Mouse (Mus musculus): ENCODE measurements around the gene Bend3. TPM values are rescaled to one million over a fixed set of nuclear protein-coding genes. Genes with fewer than 3 reads are reported as not detected.

The Bend3 gene
- total RNA-seq, 2 experiments from 2014 or later = 4.5 to 4.9 TPM

DNA sequence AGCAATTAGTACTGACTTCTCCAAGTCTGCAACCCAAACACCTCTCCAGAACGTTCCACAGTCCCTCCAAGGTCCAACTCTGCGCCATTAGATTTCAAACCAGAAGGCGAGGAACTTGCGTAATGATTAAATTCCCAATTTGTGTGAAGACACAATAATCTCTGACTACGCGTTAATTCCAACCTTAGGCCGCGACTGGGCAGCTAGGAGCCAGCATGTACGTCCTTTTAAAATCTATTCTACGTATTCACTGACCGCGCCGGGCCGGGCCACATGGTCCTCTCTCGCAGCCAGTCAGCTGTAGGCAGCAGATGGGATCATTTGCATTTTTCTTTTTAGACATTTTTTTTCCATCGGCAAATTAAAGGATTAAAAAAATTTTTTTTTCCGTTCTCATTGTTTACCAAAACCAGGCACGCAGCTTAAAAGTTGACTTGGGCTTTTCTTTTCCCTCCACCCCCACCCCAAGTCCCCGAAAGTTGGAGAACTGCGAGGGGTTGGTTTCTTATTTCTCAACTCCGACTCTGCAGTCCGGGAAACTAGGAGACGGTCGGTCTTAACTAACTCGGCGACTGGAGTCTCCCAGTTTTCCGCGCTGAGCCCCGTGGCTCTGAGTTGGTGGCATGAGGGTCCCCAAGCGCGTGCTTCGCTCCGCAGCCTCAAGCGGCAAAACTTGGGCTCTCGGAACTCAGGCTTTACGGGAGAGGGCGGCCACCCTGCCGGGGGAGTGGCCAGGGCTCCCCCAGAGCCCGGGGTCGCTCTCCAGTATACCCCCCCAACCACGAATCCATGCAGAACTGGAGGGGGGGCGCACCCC is 558 bp upstream of the Bend3 start:
- intact Hi-C loops (cut with DNase I) = loop anchor here (5.0 kb wide), 1 partner anchor 306 kb away; the partner anchor contains the start of genes 9030612E09Rik and Sobp
- peak; percentile 53 to 64 for DNase-seq (ENCODE audit: low spot score in 2 of 2)

GRCm38 (mm10) chr10:43479436-43480157 is 966 bp downstream of the Bend3 start:
- peak; percentile 68 to 76 for DNase-seq (ENCODE audit: low spot score in 2 of 2)
- intact Hi-C loops (cut with DNase I) = loop anchor here (2.0 to 5.0 kb wide), 2 partner anchors 61 to 307 kb away; partner anchors contain the start of genes 1700021F05Rik, 9030612E09Rik and Sobp

DNA sequence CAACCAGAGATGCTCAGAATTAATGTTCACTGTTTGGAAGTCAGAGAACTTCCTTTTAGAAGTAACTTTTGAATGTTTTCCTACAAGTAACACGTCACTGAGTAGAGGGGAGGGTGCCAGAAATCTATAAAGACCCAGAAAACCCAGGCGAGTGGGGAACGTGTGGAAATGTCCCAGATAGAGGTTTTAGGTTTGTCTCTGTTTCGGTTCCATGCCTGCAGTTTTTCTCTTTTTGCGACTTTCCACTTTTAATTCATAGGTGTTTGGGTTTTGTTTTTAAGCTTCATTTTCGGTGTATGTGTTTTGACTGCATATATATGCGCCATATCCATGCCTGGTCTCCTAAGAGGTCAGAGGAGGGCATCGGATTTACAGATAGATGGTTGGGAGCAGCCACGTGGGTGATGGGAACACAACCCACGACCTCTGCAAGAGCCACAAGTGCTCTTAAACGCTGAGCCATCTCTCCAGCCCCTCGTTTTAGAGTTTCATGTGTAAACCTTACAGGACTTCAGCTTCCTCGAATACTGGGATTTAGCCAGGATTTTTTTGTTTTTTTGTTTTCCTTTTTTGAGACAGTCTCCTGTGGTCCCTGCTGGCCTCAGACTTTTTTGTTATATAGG is 1.7 kb downstream of the Bend3 start:
- intact Hi-C loops (cut with DNase I) = loop anchor here (2.0 kb wide), 1 partner anchor 60 kb away; the partner anchor contains the start of gene 1700021F05Rik
- no peak for DNase-seq (ENCODE audit: low spot score in 2 of 2)

- DNase-seq (ENCODE audit: low spot score in 2 of 2) = no peak
- intact Hi-C loops (cut with DNase I) = loop anchor here (2.0 kb wide), 1 partner anchor 60 kb away; the partner anchor contains the start of gene 1700021F05Rik
These were observed 2.5 kb downstream of the Bend3 start for GRCm38 (mm10) chr10:43481179-43481578.

- DNase-seq (ENCODE audit: low spot score in 2 of 2) = no peak
- intact Hi-C loops (cut with DNase I) = no loop called here
These were observed 3.4 kb downstream of the Bend3 start for GRCm38 (mm10) chr10:43482021-43482420.

GRCm38 (mm10) chr10:43483426-43483995 is 4.9 kb downstream of the Bend3 start:
- DNase-seq (ENCODE audit: low spot score in 2 of 2) = no peak
- intact Hi-C loops (cut with DNase I) = no loop called here

DNA sequence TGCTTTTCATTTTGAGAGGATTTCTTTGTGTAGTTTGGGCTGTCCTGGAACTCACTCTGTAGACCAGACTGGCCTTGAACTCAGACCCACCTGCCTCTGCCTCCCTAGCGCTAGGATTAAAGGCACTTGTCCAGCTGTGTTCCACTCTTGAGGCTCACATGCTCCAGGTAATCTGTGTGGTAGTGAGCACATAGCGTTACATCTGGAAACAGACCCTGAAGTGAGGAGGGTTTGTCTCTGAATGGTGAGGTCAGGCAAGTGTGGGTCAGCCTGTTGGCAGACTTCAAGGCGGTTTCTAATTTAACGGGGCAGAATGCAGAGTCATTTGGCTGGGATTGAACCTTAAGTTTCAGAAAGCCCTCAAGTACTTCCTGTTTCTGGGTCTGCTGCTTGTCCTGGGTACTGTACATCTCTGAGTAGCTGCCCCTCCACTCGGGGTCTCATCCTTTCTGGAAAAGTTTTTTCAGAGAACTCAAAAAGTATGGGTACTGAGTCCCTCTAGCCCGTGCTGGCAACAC is 7.2 kb downstream of the Bend3 start:
- intact Hi-C loops (cut with DNase I) = no loop called here
- no peak for DNase-seq (ENCODE audit: low spot score in 2 of 2)

- intact Hi-C loops (cut with DNase I) = no loop called here
- no peak for DNase-seq (ENCODE audit: low spot score in 2 of 2)
These were observed 8.9 kb downstream of the Bend3 start for GRCm38 (mm10) chr10:43487441-43488010.

GRCm38 (mm10) chr10:43488258-43488657 is 9.6 kb downstream of the Bend3 start:
- intact Hi-C loops (cut with DNase I) = no loop called here

GRCm38 (mm10) chr10:43489139-43489538 is 10.5 kb downstream of the Bend3 start:
- no peak for DNase-seq (ENCODE audit: low spot score in 2 of 2)
- intact Hi-C loops (cut with DNase I) = no loop called here

More at GRCm38 (mm10) chr10:43488258-43488657, 9.6 kb downstream of the Bend3 start:
- no peak for DNase-seq (ENCODE audit: low spot score in 2 of 2)

- intact Hi-C loops (cut with DNase I) = no loop called here
- DNase-seq (ENCODE audit: low spot score in 2 of 2) = no peak
These were observed 10.9 kb downstream of the Bend3 start for GRCm38 (mm10) chr10:43489550-43489949.

DNA sequence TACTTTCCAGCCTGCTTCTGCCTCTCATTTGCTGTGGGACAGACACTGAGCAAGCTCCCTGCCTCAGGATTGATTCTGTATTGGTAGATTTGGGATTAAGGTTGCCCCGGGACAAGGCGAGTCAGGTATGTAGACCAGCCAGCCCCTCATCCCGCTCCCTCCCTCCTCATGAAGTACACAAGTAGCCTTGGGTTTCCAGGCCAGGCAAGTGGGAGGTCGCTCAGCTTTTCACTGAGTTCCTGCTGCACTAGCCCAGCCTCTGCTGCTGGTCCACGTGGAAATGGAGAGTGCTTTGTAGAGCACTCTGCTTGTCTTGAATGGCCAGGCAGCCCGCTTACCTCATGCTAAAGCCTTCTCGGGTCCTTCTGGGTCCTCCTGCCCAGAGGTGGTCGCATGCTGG is 11.4 kb downstream of the Bend3 start:
- intact Hi-C loops (cut with DNase I) = no loop called here
- no peak for DNase-seq (ENCODE audit: low spot score in 2 of 2)

DNA sequence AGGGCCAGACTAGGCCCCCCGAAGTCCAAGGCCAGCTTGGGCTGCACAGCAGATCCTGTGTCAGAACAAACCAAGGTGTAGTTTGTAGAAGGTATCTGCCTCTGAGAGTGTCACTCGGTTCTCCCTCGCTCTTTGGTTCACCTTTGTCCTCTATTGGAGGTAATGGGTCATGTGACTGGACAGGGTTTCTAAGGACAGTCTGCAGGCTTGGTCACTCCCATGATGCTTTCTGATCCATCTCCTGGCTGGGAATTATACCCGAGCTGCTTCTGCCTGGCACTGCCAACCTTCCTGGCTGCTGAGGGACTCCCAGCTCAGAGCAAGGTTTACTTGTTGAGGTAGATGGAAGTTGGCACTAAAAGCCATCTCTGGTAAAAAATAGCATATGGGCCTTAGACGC is 12.2 kb downstream of the Bend3 start:
- no peak for DNase-seq (ENCODE audit: low spot score in 2 of 2)
- intact Hi-C loops (cut with DNase I) = no loop called here

DNA sequence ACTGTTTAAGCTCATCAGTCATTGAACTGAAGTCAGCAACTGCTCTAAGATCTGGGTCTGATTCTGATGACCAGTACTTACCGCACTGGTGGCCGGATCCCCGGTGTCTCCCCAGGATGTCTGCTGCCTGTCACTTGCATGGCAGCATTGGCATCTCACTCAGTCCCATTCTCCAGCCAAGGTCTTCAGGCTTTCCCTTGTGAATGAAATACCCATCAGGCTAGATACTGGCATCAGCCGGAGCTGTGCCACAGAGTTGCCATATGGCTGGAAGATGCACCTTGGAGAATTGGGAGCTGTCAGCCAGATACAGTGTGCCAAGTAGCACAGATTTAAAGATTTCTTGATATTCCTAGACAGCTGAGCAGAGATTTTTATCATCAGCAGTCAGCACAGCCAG is 24.0 kb downstream of the Bend3 start:
- intact Hi-C loops (cut with DNase I) = no loop called here
- DNase-seq (ENCODE audit: low spot score in 2 of 2) = no peak

DNA sequence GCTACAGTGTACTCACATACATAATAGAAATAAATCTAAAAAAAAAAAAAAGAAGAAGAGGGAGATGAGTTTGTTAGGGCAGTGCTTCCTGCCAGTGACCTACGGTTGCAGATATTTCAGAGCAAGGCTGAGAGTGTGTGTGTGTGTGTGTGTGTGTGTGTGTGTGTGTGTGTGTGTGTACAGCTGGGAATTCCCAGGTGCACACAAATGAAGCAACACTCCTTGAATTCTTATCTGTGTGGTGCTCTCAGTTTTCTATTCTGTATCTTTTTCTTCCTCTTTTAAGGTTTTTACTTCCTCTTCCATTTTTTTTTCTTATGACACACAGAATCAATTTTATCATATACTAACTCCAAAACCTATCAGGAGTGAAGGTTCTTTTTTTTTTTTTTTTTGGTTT is 25.7 kb downstream of the Bend3 start:
- no peak for DNase-seq (ENCODE audit: low spot score in 2 of 2)
- intact Hi-C loops (cut with DNase I) = no loop called here

DNA sequence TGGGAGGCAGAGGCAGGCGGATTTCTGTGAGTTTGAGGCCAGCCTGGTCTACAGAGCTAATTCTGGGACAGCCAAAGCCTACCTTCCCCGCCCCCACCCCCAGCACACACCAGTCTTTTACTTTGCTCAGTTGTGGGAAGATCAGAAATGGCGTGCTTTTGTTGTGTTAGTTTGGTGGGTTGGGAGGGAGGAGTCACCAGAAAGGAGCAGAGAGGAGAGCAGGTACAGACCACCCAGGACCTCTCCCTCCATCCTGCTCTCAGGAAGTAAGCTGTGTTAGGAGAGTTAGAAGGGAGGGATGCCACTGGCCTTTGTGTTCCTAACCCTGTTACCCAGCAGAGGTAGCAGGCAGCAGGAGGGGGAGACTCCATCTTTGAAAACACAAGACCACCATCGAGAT is 28.4 kb downstream of the Bend3 start:
- DNase-seq (ENCODE audit: low spot score in 2 of 2) = no peak
- intact Hi-C loops (cut with DNase I) = no loop called here

- intact Hi-C loops (cut with DNase I) = no loop called here
- no peak for DNase-seq (ENCODE audit: low spot score in 2 of 2)
These were observed 30.6 kb downstream of the Bend3 start for GRCm38 (mm10) chr10:43509228-43509627.

DNA sequence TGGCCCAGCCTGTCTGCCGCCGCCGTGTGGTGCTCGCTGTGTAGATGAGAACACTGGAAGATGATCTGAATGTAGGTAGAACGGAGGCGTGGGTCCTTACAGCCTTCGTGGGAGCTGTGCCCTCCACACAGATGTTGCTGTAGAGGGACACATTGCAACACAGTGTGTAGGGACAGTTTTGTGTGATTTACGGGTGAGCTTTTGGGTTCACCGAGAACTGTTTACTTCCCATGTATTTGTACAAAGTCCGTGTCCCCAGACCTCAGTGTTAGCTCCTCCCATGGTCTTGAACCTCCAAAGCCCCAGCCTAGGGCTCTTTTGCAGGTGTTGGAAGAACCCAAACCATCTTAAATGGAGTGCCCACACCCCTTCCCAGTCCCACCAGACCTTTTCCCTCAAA is 34.3 kb downstream of the Bend3 start:
- no peak for DNase-seq (ENCODE audit: low spot score in 2 of 2)
- intact Hi-C loops (cut with DNase I) = no loop called here

DNA sequence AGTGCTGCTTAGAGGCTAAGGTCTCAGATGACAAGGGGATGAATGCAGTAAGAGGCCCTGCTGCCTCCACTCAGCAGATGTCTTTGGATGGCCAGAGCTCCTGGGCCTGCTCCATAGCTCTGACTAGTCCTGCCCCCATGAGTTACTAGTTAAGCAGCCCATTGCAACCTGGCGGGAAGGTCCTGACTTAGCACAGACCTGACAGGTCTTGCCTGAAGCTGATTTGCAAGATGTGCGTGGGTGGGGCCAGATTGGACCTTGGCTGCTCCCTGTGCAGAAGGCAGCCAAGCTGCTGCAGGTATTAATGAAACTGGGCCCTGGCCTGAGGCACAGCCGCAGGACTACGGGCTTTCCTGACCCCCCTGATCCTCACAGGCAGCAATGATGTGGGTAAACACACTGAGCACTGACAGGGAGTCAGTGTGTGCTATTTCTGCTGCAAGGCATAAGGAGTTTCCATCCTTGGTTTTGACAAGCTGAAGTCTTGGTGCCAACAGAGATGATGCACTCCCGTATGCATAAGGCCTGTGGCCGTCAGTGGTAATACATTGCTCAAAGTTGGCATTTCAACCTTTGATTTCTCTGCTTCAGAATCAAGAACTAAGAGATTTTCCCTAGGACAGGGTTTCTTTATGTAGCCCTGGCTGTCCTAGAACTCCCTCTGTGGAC is 38.5 kb downstream of the Bend3 start:
- DNase-seq (ENCODE audit: low spot score in 2 of 2) = no peak
- intact Hi-C loops (cut with DNase I) = no loop called here

Data from left cerebral cortex, postnatal 14 days (tissue).